Mouse (Mus musculus) limb, embryonic 13.5 days (tissue): ENCODE data around the gene Gm28048. TPM values are rescaled to one million over a fixed set of nuclear protein-coding genes. Genes with fewer than 3 reads are reported as not detected.

Source experiments
- ATAC-seq: fragments of 200-750 bp; cut with Nextera tagmentation; 2 replicates; pipeline ENCODE4 v1.8.0; 2017; ENCODE audit warnings: low read depth, moderate number of reproducible peaks, moderate TSS enrichment; ENCODE audit not compliant: low FRiP score
- H3K27ac ChIP-seq: fragments of 300-500 bp; sonication (generic); 2 replicates; pipeline ENCODE4 v1.5.1; 2015; ENCODE audit warnings: inconsistent platforms, mild to moderate bottlenecking, moderate library complexity
- H3K27me3 ChIP-seq: fragments of 300-500 bp; sonication (generic); 2 replicates; pipeline ENCODE4 v1.6.1; 2015; ENCODE audit warnings: mild to moderate bottlenecking, inconsistent platforms
- H3K36me3 ChIP-seq: fragments of 300-500 bp; sonication (generic); 2 replicates; pipeline ENCODE4 v1.6.1; 2015; ENCODE audit warnings: inconsistent platforms, mild to moderate bottlenecking, moderate library complexity
- H3K4me1 ChIP-seq: fragments of 300-500 bp; sonication (generic); 2 replicates; pipeline ENCODE4 v1.6.1; 2015; ENCODE audit warnings: inconsistent platforms
- H3K4me2 ChIP-seq: fragments of 300-500 bp; sonication (generic); replicated peaks from 2 replicates; pipeline ENCODE4 v1.6.1; 2015; ENCODE audit warnings: inconsistent platforms, mild to moderate bottlenecking, moderate library complexity
- H3K4me3 ChIP-seq: fragments of 300-500 bp; sonication (generic); 2 replicates; pipeline ENCODE4 v1.5.1; 2015; ENCODE audit warnings: moderate library complexity, mild to moderate bottlenecking, inconsistent platforms
- H3K9ac ChIP-seq: fragments of 300-500 bp; sonication (generic); 2 replicates; pipeline ENCODE4 v1.6.1; 2015; ENCODE audit warnings: mild to moderate bottlenecking, inconsistent platforms
- H3K9me3 ChIP-seq: fragments of 300-500 bp; sonication (generic); 2 replicates; pipeline ENCODE4 v1.6.1; 2016; ENCODE audit warnings: inconsistent platforms
- WGBS: fragments of 180-500 bp; shearing (Covaris S2); methylation state at CpG from one replicate; pipeline ENCODE4 v1.1.7; 2015; 5-methylcytosine and 5-hydroxymethylcytosine counted together
- polyA plus RNA-seq: library from polyadenylated mRNA; unstranded; fragments of >200 nt; fragmentation: Nextera tagmentation; extraction: Ambion mirVana; gene quantifications from 2 replicates; pipeline ENCODE4 v1.2.1, GENCODE M21; 2015

The Gm28048 gene
- polyA plus RNA-seq, 1 experiment from 2014 or later = 7.6 TPM

DNA sequence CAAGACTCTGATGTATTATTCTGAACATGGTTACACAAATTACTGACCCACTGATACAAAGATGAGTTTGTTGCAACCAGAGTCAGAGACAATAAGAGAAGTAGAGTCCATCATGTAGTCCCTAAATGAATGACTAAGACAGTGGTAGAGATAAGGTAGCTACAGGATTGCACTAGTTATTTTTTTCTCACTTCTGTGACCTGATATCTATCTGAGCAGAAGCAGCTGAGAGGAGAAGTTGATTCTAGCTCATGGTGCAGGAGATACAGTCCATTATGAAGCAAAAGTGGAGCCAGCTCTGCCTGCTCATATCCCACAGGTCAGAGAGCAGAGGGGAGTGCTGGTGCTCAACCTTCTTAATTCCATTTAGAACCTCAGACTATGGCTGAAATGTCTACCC is 49.7 kb downstream of the Gm28048 start:
- Histone ChIP-seq H3K27ac (no peak overlapping the region), H3K4me3 (no peak overlapping the region), H3K27me3 (no peaks in the 10 kb centered on the region), H3K4me1 (no peaks in the 10 kb centered on the region), H3K9ac (no peak overlapping the region), H3K9me3 (no peaks in the 10 kb centered on the region), H3K4me2 (no peak overlapping the region), H3K36me3 (peaks cover 3% of the 10 kb centered on the region; the same call in 1 of the 2 replicates)
- ATAC-seq = no peak

DNA sequence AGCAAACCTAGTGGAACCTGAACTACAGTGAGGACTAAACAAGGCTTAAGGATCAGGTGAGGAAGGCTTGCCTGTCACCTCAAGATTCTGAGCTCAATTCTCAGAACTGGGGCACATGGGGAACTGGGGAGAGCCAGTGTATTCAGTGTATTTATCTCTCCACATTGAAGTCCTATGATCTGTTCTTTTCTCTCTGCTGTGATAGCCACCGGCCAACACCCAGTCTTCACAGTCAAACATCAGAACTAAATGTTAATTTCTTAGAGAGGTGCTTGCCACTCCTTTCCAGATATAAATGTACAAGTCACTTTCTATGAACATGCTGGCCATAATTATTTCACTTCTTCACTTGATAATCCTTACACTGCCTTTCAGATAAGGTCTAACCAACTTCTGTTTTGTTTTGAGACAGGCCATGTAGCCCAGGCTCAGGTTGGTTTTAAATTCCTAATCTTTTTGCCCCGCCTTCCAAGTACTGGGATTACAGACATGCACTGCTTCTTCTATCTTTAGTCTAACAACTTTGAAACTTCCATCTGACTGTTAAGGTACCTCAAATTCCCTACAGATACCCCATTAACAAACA is 50.5 kb downstream of the Gm28048 start:
- Histone ChIP-seq H3K27ac (no peak overlapping the region), H3K36me3 (peaks cover 3% of the 10 kb centered on the region; the same call in 1 of the 2 replicates), H3K4me3 (no peak overlapping the region), H3K4me1 (no peaks in the 10 kb centered on the region), H3K4me2 (no peak overlapping the region), H3K9me3 (no peaks in the 10 kb centered on the region), H3K9ac (no peak overlapping the region), H3K27me3 (no peaks in the 10 kb centered on the region)
- ATAC-seq = no peak
- 90% methylated on average over 2 of the region's 2 CpGs for WGBS

DNA sequence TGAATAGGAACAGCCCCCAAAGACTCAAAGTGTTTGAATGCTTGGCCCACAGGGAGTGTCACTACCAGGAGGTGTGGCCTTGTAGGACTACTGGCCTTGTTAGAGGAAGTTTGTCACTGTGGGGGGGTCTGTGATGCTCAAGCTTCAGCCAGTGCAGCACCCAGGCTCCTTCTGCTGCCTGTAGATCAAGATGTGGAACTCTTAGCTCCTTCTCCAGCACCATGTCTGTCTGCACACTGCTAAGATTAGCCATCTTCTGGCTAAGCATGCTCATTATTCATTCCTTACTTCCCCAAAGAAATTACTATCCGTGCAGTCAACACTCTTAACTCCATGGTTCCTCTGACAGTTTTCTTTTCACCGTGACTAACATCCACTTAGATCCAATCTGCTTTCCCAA is 51.8 kb downstream of the Gm28048 start:
- no peak for ATAC-seq
- no peak overlapping the region for H3K27ac ChIP-seq
- no peak overlapping the region for H3K4me2 ChIP-seq
- H3K27me3 ChIP-seq = no peaks in the 10 kb centered on the region
- no peaks in the 10 kb centered on the region for H3K4me1 ChIP-seq
- no peak overlapping the region for H3K9ac ChIP-seq
- H3K9me3 ChIP-seq = no peaks in the 10 kb centered on the region
- 78% methylated on average over 2 of the region's 2 CpGs for WGBS
- H3K36me3 ChIP-seq = peaks cover 3% of the 10 kb centered on the region; the same call in 1 of the 2 replicates
- no peak overlapping the region for H3K4me3 ChIP-seq

DNA sequence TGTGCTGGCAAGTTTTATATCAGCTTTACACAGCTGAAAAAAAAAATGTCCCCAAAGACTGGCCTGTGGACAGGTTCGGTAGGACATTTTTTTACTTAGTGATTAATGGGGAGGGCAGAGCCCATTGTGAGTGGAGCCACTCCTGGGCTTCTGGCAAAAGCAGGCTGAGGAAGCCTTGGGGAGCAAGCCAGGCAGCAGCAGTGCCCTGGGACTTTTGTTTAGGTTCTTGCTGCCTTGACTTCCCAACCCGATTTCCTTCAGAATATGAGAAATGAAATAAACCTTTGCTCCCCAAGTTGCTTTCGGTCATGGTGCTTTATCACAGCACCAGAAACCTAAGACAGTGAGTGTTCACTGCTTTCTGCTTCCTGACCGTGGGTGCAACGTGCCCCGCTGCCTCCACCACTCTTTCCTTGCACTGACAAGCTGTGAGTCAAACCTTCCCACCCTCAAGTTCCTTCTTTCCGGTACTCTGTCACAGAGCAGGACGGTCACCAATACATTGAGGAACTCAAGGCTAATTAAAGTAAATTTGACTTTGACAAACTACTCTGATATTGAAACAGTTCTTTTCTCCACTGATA is 53.2 kb downstream of the Gm28048 start:
- H3K36me3 ChIP-seq = peaks cover 3% of the 10 kb centered on the region; the same call in 1 of the 2 replicates
- H3K27ac ChIP-seq = no peak overlapping the region
- no peak overlapping the region for H3K9ac ChIP-seq
- H3K4me2 ChIP-seq = no peak overlapping the region
- no peaks in the 10 kb centered on the region for H3K9me3 ChIP-seq
- ATAC-seq = no peak
- H3K4me1 ChIP-seq = no peaks in the 10 kb centered on the region
- no peak overlapping the region for H3K4me3 ChIP-seq
- WGBS = 79% methylated on average over 8 of the region's 8 CpGs
- no peaks in the 10 kb centered on the region for H3K27me3 ChIP-seq

DNA sequence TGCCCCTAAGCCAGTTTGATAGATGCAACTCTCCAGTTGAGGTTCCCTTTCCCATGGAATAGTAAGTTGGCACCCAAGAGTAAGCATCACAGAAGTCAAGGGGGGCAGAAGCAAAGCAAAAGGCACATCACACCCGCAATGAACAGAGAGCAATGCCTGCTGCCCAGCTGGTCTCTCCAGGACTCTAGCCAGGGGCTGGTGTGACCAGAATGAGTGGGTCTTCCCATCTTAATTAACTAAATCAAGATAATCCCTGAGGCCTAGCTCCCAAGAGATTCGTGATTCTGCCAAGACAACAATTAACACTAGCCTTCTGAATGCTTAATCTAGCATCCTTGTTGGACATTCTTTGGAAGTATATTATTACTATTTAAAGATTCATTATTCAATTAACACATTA is 58.3 kb downstream of the Gm28048 start:
- Histone ChIP-seq H3K27ac (no peak overlapping the region), H3K4me3 (no peak overlapping the region), H3K27me3 (no peaks in the 10 kb centered on the region), H3K9me3 (no peaks in the 10 kb centered on the region), H3K4me1 (no peaks in the 10 kb centered on the region), H3K36me3 (no peaks in the 10 kb centered on the region), H3K4me2 (no peak overlapping the region), H3K9ac (no peak overlapping the region)
- 86% methylated on average over 2 of the region's 2 CpGs for WGBS
- ATAC-seq = no peak

DNA sequence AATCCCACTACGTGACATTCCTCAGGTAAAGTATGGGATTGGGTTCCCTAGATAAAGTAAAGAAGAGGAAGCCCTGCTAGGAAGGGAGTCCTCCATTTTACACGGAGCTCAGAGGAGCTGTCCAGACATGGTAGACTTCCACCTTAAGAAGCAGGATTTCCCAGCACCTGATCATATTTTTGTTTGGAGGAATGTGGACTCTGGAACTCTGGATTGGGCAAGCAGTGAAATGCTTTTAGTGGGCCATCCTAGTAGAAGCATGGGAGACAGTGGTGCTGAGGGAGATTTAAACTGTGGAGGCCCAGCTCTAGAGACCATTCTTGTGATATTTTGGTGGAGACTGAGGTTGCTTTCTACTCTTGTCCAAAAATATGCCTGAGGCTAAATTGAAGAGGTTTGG is 59.3 kb downstream of the Gm28048 start:
- H3K4me3 ChIP-seq = no peak overlapping the region

DNA sequence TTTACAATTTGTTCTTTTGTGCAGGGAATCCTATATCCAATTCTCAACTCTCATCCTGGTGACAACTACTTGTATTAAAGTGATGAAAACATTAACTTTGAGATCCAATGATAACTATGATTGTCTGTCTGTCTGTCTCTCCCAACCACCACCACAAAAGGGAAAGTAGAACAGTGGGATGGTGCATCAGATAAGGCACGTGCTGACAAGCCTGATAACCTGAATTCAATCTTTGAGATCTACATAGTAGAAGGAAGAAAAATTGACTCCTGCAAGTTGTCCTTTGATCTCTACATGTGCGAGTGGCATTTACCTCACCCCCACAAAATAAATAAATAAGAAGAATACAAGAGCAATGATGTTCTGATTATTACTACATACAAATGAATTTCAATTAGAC is 62.6 kb downstream of the Gm28048 start:
- Histone ChIP-seq H3K36me3 (0 out of 2 replicates have a peak, but pooled peaks cover 4% of the 10 kb centered on the region), H3K27me3 (no peaks in the 10 kb centered on the region), H3K4me1 (no peaks in the 10 kb centered on the region), H3K27ac (no peak overlapping the region), H3K4me2 (no peak overlapping the region), H3K9me3 (no peaks in the 10 kb centered on the region), H3K9ac (no peak overlapping the region), H3K4me3 (no peak overlapping the region)
- ATAC-seq = no peak
- WGBS = 86% methylated on average over 2 of the region's 2 CpGs

More for the DNA sequence above, 59.3 kb downstream of the Gm28048 start:
- Histone ChIP-seq H3K9ac (no peak overlapping the region), H3K9me3 (no peaks in the 10 kb centered on the region), H3K27me3 (no peaks in the 10 kb centered on the region), H3K36me3 (no peaks in the 10 kb centered on the region), H3K4me2 (no peak overlapping the region), H3K27ac (no peak overlapping the region), H3K4me1 (no peaks in the 10 kb centered on the region)
- ATAC-seq = no peak
- 79% methylated on average over 2 of the region's 2 CpGs for WGBS

DNA sequence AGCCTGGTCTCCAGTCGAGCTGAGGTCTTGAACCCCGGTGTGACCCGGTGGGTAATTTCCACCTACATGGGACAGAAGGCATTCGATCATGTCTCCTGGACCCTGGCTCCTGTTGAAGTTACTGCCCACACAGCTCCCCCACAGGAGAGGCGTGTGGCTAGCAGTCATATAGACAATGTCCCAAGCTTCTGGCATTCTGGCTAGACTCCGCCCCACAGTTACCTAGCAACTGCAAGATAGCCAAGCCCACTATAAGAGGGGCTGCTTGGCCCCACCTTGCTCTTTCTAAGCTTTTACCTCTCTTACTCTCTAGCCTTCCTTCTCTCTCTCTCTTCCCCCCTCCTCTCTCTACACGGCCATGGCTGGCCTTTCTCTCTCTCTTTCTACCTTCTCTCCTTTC is 64.1 kb downstream of the Gm28048 start:
- H3K9ac ChIP-seq = no peak overlapping the region
- 92% methylated on average over 7 of the region's 7 CpGs for WGBS

DNA sequence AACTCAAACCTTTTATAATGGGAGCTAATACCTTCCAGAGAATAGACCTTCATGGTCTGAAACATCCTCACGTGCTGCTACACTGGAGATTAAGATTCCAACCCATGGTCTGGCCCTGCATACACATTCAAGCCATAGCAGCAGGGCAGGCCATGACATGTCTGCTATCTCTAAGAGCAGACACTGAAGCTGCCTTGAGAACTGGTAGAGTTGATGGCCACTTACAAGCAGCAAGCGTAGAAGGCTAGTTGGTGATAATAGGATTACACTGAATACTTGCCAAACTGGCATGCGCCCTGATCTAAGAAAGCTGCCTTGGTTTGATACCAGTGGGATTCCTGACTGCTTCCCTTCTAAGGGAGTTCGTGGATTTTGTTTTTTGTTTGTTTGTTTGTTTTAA is 68.1 kb downstream of the Gm28048 start:
- Histone ChIP-seq H3K4me2 (no peak overlapping the region), H3K9ac (no peak overlapping the region), H3K9me3 (no peaks in the 10 kb centered on the region), H3K27ac (no peak overlapping the region), H3K27me3 (no peaks in the 10 kb centered on the region), H3K4me3 (no peak overlapping the region), H3K4me1 (0 out of 2 replicates have a peak, but pooled peaks cover 5% of the 10 kb centered on the region), H3K36me3 (peaks cover 4% of the 10 kb centered on the region; the same call in 1 of the 2 replicates)
- 88% methylated on average over 4 of the region's 4 CpGs for WGBS
- no peak for ATAC-seq

More for the DNA sequence above, 64.1 kb downstream of the Gm28048 start:
- Histone ChIP-seq H3K27me3 (no peaks in the 10 kb centered on the region), H3K27ac (no peak overlapping the region), H3K4me1 (no peaks in the 10 kb centered on the region), H3K4me2 (no peak overlapping the region), H3K9me3 (no peaks in the 10 kb centered on the region), H3K36me3 (0 out of 2 replicates have a peak, but pooled peaks cover 4% of the 10 kb centered on the region), H3K4me3 (no peak overlapping the region)
- no peak for ATAC-seq

DNA sequence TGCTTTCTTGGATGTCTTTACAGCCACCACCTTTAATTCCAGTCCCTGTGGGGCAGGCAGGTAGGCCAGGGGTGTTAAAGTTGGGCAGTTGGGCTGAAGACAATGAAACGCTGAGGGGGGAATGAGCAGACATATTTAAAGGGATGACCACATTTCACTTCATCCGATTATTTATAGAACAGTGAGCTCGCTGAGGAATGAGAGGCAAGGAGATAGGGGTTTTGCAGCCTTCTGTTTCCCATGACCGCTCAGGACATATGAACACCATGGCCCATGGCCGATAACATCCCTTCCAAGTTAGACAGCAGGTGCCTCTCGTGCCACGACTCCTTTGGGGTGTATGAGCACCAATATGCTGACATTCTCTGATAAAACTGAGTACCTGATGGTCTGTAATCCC is 70.1 kb downstream of the Gm28048 start:
- Histone ChIP-seq H3K9me3 (no peaks in the 10 kb centered on the region), H3K36me3 (no peaks in the 10 kb centered on the region; the same call in 1 of the 2 replicates), H3K27me3 (no peaks in the 10 kb centered on the region), H3K4me3 (no peak overlapping the region), H3K9ac (no peak overlapping the region), H3K27ac (no peak overlapping the region), H3K4me1 (0 out of 2 replicates have a peak, but pooled peaks cover 5% of the 10 kb centered on the region), H3K4me2 (no peak overlapping the region)
- no peak for ATAC-seq
- 89% methylated on average over 7 of the region's 7 CpGs for WGBS

DNA sequence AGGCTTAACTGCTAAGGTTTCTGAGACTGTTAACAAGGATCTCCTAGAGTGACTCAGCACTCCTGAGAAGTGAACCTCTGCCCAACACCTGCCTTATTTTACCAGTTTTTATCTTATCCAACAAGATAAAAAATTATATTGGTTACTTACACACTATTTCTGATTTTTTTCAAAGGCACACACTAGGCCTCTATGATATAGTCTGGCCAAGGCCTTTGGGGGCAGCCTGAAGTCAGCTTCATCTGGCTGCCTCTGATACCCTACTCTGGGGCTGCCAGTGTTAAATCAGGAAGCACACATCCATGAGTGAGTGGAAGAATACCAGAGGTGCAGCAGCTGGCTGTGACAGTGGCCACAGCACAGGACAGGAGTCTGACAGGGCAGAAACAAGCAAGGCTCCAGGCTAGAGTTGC is 75.4 kb downstream of the Gm28048 start:
- Histone ChIP-seq H3K4me1 (0 out of 2 replicates have a peak, but pooled peaks cover 5% of the 10 kb centered on the region), H3K9ac (no peak overlapping the region)

DNA sequence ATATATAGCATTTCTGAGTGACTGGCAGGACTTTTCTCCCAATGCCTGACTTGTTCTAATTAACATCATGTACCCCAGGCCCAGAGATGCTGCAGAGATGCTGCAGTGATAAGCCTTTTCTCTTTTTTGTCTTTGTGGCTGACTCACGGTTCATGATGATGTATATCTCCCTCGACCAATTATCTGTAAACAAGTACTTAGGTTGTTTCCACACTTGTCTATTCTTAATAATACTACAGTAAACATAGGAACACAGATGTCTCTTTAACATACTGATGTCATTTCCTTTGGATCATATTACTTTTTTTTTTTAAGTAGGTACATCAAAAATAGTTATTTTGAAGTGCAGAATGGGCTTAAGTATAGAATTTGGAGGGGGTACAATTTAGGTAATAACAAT is 79.0 kb downstream of the Gm28048 start:
- H3K4me1 ChIP-seq = no peaks in the 10 kb centered on the region
- no peak overlapping the region for H3K27ac ChIP-seq
- no peak overlapping the region for H3K4me2 ChIP-seq
- no peaks in the 10 kb centered on the region for H3K27me3 ChIP-seq
- 86% methylated on average over 2 of the region's 2 CpGs for WGBS
- H3K9me3 ChIP-seq = no peaks in the 10 kb centered on the region
- H3K4me3 ChIP-seq = no peak overlapping the region
- no peak overlapping the region for H3K9ac ChIP-seq
- peaks cover 22% of the 10 kb centered on the region for H3K36me3 ChIP-seq
- no peak for ATAC-seq

More for the DNA sequence above, 75.4 kb downstream of the Gm28048 start:
- Histone ChIP-seq H3K27me3 (no peaks in the 10 kb centered on the region), H3K9me3 (no peaks in the 10 kb centered on the region), H3K4me2 (no peak overlapping the region), H3K27ac (no peak overlapping the region), H3K4me3 (no peak overlapping the region), H3K36me3 (no peaks in the 10 kb centered on the region)
- ATAC-seq = no peak

DNA sequence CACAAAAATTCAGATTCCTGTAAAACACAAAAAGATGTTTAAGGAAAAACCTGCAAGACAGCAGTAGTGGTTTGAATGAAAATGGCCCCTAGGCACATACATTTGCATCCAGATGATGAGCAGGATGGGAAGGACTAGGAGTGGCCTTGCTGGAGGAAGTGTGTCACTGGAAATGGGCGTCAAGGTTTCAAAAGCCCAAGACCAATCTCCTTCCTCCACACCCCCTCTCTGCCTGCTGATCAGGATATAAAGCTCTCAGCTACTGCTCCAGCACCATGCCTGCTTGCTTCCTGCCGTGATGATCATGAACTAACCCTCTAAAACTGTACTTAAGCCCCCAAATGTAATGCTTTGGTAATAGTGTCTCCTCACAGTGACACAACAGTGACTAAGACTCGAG is 81.8 kb downstream of the Gm28048 start:
- no peak overlapping the region for H3K4me3 ChIP-seq
- 79% methylated on average over 3 of the region's 3 CpGs for WGBS
- no peaks in the 10 kb centered on the region for H3K27me3 ChIP-seq
- H3K4me1 ChIP-seq = no peaks in the 10 kb centered on the region
- H3K9ac ChIP-seq = no peak overlapping the region
- H3K36me3 ChIP-seq = peaks cover 22% of the 10 kb centered on the region
- H3K4me2 ChIP-seq = no peak overlapping the region
- H3K9me3 ChIP-seq = no peaks in the 10 kb centered on the region
- ATAC-seq = no peak
- H3K27ac ChIP-seq = no peak overlapping the region
